Mouse (Mus musculus): ENCODE results near the gene Plekhm1.

DNA sequence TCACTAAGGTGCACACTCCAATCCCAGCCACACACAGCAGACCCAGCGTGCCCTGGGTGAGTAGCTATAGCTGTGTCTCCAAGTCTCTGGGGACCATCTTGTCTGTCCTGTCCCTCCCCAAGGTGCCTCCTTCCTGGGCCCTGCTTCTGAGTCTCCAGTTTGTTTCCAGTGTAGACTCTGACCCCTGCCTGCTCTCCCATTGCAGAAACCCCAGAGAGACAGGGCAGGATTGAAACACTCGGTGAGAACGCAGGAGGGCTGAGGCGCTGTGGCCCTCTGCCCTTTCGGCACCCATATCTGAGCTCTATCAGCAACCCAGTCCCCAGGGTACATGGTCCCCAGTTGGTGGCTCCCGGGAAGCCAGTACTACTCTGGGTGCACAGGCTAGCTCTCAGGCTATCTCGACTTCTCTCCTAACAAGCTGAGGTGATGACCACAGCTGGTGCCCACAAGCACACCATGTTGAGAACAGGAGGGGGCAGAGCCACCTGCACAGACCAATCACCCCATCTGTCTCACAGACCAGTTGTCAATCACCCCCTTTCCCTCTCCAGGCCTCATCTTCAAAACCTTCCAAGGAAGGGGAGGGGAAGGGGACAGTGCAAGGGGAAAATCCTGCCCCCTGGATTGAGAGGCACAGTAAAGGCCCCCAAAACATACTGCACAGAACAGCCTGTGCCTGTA lies 66.9 kb downstream of the Plekhm1 start:
- TF ChIP-seq POLR2A (IDR thresholded peaks at IDR 0.05; ENCODE audit: borderline replicate concordance, control insufficient read depth, low read depth, low read length) (no peak), CTCF (IDR thresholded peaks at IDR 0.05; ENCODE audit: control insufficient read depth, insufficient read depth, low read length) (no peak)

Data from bone marrow, adult 2 months (tissue).